Mouse (Mus musculus) c-Kit-negative CD71-positive TER-119-positive erythroid progenitor cells, embryonic 14.5 days (primary cell): ENCODE measurements around the gene Tspyl3.

Experiments
- DNase-seq: peaks from one replicate; pipeline ENCODE4 v3.0.0-alpha.2; 2013; ENCODE audit warnings: low read depth, low spot score

Gene Tspyl3

DNA sequence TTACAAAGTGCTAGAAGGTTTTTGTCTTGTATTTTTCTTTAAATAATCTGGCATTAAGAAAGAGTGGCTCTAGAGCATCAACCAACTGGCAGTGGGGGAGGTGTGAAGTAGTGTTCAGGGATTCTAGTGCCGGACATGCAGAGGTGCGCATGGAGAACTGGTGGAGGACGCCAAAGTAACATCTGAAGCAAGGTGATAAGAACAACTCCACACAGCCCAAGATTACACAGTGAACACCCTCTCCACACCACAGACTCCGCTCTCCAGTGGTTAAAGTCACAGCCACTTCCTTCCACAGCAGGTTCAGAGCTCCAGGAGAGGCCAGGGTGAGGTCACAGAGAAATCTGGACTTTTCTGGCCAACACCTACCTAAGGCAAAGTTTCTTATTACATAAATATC is 2.7 kb upstream of the Tspyl3 start:
- peak; percentile 64 for DNase-seq

GRCm38 (mm10) chr2:153225595-153225953 is 333 bp upstream of the Tspyl3 start:
- DNase-seq: no peak

DNA sequence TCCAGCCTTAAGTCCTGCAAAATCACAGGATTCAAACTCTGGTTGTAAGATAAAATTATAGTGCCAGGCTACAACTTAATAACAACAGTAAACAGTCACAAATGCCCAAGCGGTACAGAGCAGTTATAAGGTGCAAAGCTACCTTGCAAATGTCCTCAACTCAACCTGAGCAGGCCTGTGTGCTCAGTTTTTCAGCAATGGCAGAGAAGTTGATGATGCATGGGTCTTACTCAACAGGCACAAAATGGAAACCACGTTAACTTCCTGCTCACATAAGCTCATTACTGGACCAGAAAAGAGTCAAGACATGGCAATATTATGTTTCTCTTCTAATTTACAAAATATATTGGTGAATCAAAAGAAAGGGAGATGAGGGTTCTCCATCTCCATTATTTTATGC is 2.7 kb downstream of the Tspyl3 start:
- no peak for DNase-seq

- DNase-seq: no peak
Observed at GRCm38 (mm10) chr2:153222130-153222529, 3.1 kb downstream of the Tspyl3 start.

DNA sequence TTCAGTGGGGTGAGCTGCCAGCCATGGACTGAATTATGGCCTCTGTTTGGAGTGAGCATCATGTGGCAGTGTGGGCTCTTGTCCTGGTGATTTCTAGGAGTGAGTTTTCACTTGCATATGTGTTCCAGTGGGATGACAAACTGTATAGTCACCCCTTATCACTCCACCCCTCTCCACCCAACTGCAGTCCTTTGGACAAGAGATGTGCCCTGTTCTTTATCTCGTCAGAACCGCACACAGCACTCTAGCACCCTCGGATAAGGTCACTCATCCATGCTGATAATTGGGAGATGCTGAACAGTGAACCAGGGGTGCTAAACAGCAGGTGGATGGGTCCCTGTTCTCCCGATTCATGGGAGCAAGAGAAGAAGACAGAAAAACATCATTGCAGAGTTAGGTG is 3.6 kb downstream of the Tspyl3 start:
- DNase-seq: no peak

DNA sequence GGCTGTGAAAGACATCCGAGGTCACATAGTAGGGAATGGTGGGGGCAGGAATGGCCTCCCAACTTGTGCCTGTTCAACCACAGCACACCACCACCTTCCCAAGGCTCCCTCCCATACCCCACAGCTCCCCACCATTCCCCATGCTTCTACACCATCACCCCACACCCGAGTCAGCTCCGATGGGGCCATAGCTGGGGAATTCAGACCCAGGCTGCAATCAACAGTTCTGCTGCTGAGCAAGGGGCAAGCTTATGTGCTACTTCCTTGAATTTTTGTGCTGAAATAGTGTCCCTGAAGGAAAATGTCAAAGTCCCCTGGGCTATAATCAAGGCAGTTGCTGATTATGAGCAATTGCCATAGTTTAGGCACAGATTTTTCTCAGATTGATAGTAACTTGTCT is 6.7 kb downstream of the Tspyl3 start:
- no peak for DNase-seq

DNA sequence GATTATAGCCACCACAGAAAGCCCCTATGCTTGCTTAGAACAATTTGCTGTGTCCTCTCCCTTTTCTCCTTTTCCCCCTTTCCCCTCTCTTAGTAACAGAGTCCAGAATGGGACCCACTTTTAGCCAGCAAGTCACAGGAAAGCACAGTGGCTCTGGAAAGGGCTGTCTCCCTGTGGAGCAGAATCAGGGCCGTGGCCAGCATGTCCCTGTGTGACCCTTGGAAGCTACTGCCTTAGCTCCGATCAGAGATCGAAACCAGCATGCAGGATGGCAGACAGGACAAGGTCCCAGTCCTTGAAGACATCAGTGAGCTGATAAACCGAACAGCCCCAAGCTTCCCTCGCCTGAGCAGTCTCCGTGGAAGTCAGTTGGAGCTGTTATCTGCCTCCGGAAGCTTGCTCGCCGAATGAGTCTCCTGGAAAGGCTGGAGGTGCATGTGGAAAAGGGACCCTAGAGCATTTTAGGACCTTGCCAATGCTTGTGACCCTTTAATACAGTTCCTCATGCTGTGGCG is 7.4 kb downstream of the Tspyl3 start:
- DNase-seq: no peak

- no peak for DNase-seq
Observed at GRCm38 (mm10) chr2:153215421-153215820, 9.8 kb downstream of the Tspyl3 start.

DNA sequence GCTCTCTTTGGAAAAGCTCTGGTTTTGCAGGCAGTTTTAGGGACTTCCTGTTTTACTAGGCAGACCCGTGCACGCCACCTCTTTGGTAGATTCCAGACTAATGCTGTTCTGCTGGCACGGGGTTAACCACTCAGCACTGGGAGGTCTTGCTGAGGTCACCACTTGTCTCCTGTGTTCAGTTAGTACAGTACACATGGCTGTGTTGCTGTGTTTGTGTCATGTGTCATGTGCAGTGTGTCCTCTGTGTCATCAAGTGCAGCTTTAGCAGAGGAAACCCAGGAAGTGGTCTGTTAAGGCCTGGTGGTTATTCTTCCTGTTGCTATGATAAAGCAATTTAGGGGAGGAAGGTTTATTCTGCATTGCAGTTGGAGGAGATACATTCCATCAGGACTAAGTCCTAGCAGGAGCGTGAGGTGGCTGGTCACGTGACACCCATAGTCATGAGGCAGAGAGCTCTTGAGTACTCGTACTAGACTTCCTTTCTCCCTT is 10.4 kb downstream of the Tspyl3 start:
- no peak for DNase-seq

DNA sequence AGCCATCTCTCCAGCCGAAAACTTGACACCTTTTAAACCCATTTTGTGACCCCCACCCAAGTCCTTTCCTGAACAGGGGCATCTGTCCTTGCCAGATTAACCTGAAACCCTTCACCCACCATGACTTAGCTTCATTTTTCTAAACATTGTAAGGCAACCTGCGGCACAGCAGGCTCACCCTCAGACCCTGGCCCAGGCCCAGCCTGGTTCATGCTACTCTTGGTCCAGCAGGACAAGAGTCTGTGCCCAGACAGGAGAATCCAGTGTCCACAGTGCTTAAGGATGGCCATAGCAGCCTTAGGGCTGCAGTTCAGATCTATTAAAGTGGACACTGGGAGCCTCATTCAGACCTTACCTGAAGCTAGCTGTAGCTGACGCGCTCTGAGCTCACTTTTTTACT is 11.9 kb downstream of the Tspyl3 start:
- DNase-seq: no peak

GRCm38 (mm10) chr2:153211451-153211850 is 13.8 kb downstream of the Tspyl3 start:
- no peak for DNase-seq

GRCm38 (mm10) chr2:153209286-153209685 is 16.0 kb downstream of the Tspyl3 start:
- DNase-seq: no peak

GRCm38 (mm10) chr2:153208149-153208548 is 17.1 kb downstream of the Tspyl3 start:
- DNase-seq: no peak

- no peak for DNase-seq
Observed at GRCm38 (mm10) chr2:153202766-153203165, 22.5 kb downstream of the Tspyl3 start.

GRCm38 (mm10) chr2:153199114-153199513 is 26.1 kb downstream of the Tspyl3 start:
- no peak for DNase-seq

- DNase-seq: no peak
Observed at GRCm38 (mm10) chr2:153198485-153198884, 26.8 kb downstream of the Tspyl3 start.

- DNase-seq: no peak
Observed at GRCm38 (mm10) chr2:153194255-153194654, 31.0 kb downstream of the Tspyl3 start.

DNA sequence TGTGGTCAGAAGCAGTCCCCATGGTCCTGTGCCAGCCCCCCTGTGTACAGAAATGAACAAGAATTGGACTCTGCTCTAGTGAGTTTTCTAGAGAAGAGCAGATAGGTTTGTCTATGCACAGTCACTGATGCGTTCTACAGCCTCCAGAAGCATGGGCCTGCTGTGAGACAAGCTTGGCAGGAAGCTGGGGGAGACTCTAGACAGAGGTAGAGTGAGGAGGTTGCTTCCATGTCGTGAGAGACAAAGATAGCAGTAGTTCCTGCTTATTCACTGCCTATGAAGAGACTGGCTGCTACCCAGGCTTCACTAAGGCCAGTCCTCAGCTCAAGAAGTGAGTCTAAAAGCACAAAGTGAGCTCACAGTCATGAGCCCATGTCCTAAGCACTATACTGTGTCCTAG is 34.0 kb downstream of the Tspyl3 start:
- DNase-seq: no peak

DNA sequence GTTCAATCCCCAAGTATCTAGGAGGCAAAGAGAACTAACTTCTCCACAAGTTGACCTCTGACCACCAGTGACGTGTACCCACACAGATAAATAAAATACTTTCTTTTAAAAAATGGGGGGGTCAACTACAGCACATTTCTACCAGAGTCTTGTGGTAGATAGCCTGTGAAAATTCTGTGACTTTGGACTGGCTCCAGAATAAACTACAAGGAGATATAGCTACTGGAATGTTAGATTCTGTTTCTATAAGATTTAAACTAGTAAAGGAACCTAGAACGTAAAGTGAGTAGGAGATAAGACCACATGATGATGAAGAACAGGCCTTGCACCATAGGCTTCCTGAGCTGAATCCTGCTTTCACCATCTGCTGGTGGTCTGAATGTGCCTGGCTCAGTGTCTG is 37.4 kb downstream of the Tspyl3 start:
- DNase-seq: no peak

DNA sequence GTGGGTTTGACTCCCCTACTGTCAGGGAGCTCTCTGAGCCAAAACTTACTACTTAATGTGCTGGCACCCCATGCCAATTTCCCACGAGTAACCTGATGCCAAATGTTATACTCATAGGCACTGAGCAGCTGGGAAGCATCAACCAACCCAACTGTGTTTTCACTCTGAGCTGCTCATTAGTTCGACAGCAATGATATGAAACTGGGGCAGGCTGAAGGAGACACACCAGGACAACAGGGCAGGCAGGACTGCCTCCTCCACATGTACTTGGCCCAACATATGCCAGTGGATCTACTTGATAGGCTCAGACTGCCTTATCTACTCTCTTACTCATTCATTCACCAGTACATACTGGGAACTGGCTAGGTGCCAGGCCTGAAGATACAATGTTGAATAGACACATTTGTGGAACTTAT is 39.1 kb downstream of the Tspyl3 start:
- DNase-seq: no peak

DNA sequence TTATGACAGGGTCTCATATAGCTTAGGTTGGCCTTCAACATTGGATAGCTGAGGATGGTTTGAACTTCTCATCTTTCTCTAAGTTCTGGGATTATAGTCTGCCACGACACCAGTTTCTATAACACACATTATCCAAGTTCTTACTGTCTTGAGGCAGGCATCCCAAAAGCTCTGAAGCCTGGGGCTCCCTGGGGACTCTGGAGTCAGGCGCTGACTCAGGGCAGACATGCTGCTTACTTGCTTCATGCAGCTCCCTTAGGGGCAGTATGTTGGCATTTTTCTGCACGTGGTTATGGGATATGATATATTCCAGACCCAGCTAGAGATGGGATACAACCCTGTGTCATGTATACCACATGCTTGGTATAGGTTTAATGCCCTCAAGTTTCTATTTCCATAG is 45.3 kb downstream of the Tspyl3 start:
- DNase-seq: no peak

DNA sequence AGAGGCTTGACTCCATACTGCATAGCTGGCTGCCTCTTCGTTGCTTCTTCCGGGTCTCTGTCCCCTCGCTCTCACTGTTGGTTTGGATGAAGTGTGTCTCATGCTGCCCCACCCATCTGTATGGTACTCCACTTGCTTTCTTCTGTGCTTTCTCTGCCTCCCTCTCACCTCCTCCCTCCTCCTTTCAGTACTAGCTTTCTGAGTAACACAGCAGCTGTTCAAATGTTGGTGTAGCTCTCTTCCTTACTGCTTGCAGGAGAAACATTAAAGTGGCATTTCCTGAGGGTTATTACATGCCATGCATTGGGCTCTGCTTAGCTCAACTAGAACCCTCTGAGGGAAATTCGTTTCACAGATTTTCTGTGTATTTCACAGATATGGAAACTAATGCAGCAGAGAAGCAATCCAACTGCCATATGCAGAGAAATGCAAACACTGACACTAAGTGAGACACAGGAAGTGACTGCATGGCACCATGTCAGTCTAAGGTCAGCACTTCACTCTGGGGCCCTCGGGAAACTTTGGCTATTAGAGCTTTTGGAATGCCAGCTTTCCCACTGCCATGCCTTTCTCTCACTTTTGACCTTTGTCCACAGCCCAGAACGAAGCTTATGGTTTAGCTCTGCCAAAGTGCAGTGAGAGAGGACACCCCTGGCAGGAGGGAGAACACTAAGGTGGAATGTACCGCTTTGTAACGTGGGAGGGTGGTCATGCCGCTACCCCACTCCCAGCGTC is 45.9 kb downstream of the Tspyl3 start:
- no peak for DNase-seq

GRCm38 (mm10) chr2:153177188-153177587 is 48.1 kb downstream of the Tspyl3 start:
- no peak for DNase-seq
